Mouse (Mus musculus) thymus, postnatal 36 days (tissue): ENCODE results near the gene Lysmd4.

Experiments
- DNase-seq, 2 experiments: peaks; one replicate each; pipeline ENCODE4 v3.0.0; 2022; ENCODE audit warnings: mixed read lengths in 2 of 2

The Lysmd4 gene

GRCm38 (mm10) chr7:67222220-67222862, at the start of gene Lysmd4:
Lysmd4 (plus strand) TSS chr7:67222544.
- DNase-seq = peak; percentile 95 to 96

GRCm38 (mm10) chr7:67173522-67174195, 48.7 kb upstream of the Lysmd4 start:
- no peak for DNase-seq

- DNase-seq = no peak
Observed at GRCm38 (mm10) chr7:67183786-67184185, 38.6 kb upstream of the Lysmd4 start.

GRCm38 (mm10) chr7:67199412-67199811, 22.9 kb upstream of the Lysmd4 start:
- peak; percentile 59 to 68 for DNase-seq

- DNase-seq = no peak
Observed at GRCm38 (mm10) chr7:67203625-67204024, 18.7 kb upstream of the Lysmd4 start.

GRCm38 (mm10) chr7:67205734-67206425, 16.5 kb upstream of the Lysmd4 start:
- no peak for DNase-seq

GRCm38 (mm10) chr7:67206496-67206895, 15.8 kb upstream of the Lysmd4 start:
- no peak for DNase-seq

GRCm38 (mm10) chr7:67207701-67208100, 14.6 kb upstream of the Lysmd4 start:
- no peak for DNase-seq

- DNase-seq = no peak
Observed at GRCm38 (mm10) chr7:67208317-67208716, 14.0 kb upstream of the Lysmd4 start.

- no peak for DNase-seq
Observed at GRCm38 (mm10) chr7:67210004-67210833, 12.1 kb upstream of the Lysmd4 start.

- DNase-seq = no peak
Observed at GRCm38 (mm10) chr7:67211341-67211740, 11.0 kb upstream of the Lysmd4 start.

GRCm38 (mm10) chr7:67211971-67212370, 10.4 kb upstream of the Lysmd4 start:
- no peak for DNase-seq

- no peak for DNase-seq
Observed at GRCm38 (mm10) chr7:67213589-67213988, 8.8 kb upstream of the Lysmd4 start.

GRCm38 (mm10) chr7:67216351-67216750, 6.0 kb upstream of the Lysmd4 start:
- no peak for DNase-seq

GRCm38 (mm10) chr7:67217025-67217424, 5.3 kb upstream of the Lysmd4 start:
- DNase-seq = peak; percentile 72 to 75

- no peak for DNase-seq
Observed at GRCm38 (mm10) chr7:67225943-67226625, 3.7 kb downstream of the Lysmd4 start.

GRCm38 (mm10) chr7:67227538-67227937, 5.2 kb downstream of the Lysmd4 start:
- no peak for DNase-seq

- DNase-seq = no peak
Observed at GRCm38 (mm10) chr7:67228390-67228789, 6.0 kb downstream of the Lysmd4 start.

- peak; percentile 44 to 45 for DNase-seq
Observed at GRCm38 (mm10) chr7:67228891-67229602, 6.7 kb downstream of the Lysmd4 start.

- no peak for DNase-seq
Observed at GRCm38 (mm10) chr7:67229701-67230100, 7.4 kb downstream of the Lysmd4 start.

- DNase-seq = no peak
Observed at GRCm38 (mm10) chr7:67230221-67230620, 7.9 kb downstream of the Lysmd4 start.
